Mouse (Mus musculus): ENCODE data around the gene Tenm2.

The Tenm2 gene

DNA sequence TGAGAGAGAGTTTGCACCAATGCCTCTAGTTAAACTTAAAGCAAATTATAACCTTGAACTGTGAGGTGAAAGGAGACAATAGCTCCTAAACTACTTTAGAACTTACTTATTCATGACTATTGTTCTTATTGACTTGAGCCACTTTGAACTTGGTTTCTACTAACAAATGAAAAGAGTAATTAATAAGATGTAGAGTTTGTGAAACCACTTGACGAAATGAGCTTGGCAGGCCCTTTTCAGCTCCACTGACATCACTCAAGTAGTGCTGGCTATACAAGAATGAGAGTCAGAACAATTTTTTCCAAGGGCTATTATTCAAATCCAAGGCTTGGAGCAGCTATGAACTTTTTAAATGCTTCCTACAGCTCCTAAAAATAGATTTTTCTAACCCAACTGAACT, 643.3 kb downstream of the Tenm2 start:
- DNase-seq (ENCODE audit: low read depth, low spot score) = no peak

DNA sequence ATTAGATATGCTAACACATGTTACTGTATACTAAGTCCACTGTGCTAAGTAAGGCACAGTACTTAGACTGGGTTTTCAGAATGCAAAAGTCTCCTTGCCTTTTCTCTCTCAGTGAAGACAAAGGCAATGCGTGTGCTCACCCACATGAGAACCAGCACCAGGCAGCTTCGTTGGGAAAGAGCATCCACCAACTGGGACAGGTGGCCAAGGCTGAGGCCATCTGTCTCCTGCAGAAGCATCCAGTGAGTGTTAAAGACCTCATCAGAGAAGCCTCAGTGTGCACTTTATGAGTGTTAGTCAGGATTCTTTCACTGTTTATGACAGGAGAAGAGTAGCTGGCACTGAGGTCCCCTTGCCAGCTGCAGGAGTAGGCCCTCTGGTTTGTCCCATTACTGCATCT, 669.6 kb downstream of the Tenm2 start:
- DNase-seq (ENCODE audit: low read depth, low spot score) = peak; percentile 67

DNA sequence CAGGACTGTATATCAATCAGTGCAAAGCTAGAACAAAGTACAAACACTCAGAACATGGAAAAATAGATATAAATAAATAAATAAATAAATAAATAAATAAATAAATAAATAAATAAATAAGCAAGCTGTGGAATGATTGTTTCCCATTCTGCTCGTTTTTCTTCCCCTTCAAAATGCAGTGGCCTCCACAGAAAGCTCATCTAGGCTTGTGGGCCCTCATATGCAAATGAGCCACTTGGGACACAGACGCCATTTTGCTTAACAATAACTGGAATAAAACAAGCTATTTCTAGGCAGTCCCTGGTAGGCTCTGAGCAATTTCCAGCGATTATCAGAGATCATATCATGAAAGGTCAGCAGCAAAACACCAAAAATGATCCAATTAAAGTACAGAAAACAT, 672.9 kb downstream of the Tenm2 start:
- DNase-seq (ENCODE audit: low read depth, low spot score) = no peak

GRCm38 (mm10) chr11:36560785-36561548, 674.8 kb downstream of the Tenm2 start:
- no peak for DNase-seq (ENCODE audit: low read depth, low spot score)

- no peak for DNase-seq (ENCODE audit: low read depth, low spot score)
These were observed 678.4 kb downstream of the Tenm2 start for GRCm38 (mm10) chr11:36557316-36557715.

DNA sequence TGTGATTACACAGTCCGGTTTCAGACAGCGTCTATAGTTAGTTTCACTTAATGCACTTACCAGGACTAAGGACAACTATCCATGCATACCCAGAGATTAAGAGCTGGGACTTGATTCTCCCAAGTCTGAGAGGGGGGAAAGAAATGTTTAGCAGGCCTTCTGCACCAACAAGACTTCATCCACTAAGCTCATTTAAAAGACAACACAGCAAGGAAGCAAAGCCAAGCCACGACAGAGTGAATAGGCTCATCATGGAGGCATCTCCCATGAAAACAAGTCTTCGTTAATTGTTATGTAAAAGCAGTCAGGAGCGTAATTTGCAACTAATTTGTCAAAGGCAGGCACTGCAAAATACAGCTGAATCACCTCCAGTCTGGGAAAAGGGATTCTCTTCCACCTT, 682.5 kb downstream of the Tenm2 start:
- no peak for DNase-seq (ENCODE audit: low read depth, low spot score)

- no peak for DNase-seq (ENCODE audit: low read depth, low spot score)
These were observed 685.1 kb downstream of the Tenm2 start for GRCm38 (mm10) chr11:36550649-36551048.

- DNase-seq (ENCODE audit: low read depth, low spot score) = no peak
These were observed 686.2 kb downstream of the Tenm2 start for GRCm38 (mm10) chr11:36549398-36550139.

DNA sequence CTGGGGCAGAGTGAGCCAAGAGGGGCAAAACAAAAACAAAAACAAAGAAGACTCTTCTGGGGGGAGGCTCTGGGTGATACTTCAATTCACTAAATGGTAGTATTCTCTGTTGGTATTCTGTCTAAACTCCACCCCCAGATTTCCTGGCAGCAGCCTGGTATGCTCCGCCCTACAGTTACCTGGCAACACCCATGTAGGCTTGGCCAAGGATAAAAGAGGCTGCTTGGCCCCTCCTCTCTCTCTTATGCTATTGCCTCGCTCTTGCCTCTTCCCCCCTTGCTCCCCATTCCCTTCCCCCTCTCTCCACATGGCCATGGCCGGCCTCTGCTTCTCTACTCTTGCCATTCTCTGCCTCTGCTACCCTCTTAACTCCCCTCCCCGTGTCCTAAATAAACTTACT, 687.6 kb downstream of the Tenm2 start:
- no peak for DNase-seq (ENCODE audit: low read depth, low spot score)

- DNase-seq (ENCODE audit: low read depth, low spot score) = no peak
These were observed 697.6 kb downstream of the Tenm2 start for GRCm38 (mm10) chr11:36538144-36538543.

DNA sequence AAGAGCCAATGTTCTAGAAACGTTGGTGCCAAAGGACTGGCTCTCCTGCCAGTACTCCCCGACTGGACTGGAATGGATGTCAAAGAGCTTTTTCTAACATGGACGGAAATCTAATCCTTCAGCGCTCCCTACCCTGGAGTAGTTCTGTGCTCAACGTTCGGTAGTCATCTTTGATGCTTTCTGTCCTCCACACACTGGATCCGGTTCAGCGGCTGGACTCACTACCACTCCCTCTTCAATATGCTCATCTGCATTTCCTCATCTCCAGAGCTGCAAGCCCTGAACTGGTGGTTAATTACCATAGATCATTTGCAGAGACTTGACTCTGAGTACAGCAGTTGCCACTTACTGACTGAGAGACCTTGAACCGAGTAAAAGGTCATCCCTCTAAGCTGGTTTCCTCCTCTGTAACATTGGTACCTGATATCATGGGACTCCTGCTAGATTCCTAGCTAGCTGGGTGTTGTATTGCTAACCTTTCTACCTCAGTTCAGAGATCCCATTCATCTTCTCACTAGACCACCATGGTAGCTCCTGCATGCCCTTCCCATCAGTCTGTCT, 698.1 kb downstream of the Tenm2 start:
- DNase-seq (ENCODE audit: low read depth, low spot score) = no peak

DNA sequence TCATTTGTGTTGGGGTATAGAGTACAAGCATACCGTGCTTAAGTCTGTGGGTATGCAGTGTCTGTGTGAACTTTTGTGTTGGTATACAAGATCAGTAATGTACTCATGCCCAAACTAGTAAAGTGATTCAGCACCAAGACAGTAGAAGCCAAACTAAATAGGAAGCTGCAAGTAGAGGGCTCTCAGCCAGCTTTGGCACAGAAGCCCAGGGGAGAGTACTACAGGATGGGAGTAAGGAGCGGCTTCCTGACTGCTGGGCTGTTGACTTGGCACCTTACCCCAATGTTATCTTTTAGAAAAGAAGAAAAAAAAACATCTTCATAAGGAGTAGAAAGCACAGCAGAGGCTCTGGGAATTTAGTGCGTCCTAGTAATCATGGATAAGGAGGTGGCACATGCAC, 700.2 kb downstream of the Tenm2 start:
- no peak for DNase-seq (ENCODE audit: low read depth, low spot score)

DNA sequence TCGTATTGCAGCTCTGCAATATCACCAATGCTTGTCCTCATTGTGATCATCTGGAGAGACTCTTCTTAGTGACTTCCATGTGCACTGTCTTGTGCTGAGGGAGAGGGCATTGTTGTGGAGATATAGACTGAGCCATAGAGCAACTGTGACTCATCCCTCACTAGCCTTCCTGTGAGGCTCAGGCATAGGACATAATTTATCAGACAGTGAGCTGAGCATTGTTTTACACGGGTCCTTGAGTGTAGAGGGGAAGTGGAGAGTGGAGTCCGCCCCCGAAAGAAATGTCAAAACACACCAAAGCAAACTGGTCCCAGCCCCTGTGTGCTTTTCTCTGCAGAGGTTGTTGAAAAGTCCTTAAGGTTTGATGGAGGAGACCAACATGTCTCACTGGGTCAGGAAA, 704.1 kb downstream of the Tenm2 start:
- DNase-seq (ENCODE audit: low read depth, low spot score) = no peak

GRCm38 (mm10) chr11:36527509-36527908, 708.3 kb downstream of the Tenm2 start:
- no peak for DNase-seq (ENCODE audit: low read depth, low spot score)

- DNase-seq (ENCODE audit: low read depth, low spot score) = peak; percentile 50
These were observed 709.4 kb downstream of the Tenm2 start for GRCm38 (mm10) chr11:36526381-36526780.

GRCm38 (mm10) chr11:36512468-36512867, 723.3 kb downstream of the Tenm2 start:
- DNase-seq (ENCODE audit: low read depth, low spot score) = no peak

DNA sequence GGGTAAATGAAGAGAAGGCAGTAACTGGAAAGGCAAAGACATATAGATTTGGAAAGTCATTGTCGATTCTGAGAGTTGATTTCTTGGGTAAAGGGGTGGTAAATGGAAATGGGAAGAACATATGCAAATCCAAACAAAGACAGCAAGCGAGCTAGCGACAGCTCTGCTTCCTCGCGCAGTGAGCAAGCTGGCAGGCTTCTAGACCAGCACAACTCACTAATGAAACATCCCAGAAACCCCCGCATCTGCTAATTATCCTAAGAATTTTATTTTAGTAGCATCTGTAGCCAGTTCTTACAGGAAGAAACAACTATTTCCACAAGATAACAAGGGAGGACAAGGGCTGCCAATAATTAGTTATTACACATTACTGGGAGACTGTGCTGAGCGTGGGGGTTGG, 727.5 kb downstream of the Tenm2 start:
- DNase-seq (ENCODE audit: low read depth, low spot score) = peak; percentile 41

DNA sequence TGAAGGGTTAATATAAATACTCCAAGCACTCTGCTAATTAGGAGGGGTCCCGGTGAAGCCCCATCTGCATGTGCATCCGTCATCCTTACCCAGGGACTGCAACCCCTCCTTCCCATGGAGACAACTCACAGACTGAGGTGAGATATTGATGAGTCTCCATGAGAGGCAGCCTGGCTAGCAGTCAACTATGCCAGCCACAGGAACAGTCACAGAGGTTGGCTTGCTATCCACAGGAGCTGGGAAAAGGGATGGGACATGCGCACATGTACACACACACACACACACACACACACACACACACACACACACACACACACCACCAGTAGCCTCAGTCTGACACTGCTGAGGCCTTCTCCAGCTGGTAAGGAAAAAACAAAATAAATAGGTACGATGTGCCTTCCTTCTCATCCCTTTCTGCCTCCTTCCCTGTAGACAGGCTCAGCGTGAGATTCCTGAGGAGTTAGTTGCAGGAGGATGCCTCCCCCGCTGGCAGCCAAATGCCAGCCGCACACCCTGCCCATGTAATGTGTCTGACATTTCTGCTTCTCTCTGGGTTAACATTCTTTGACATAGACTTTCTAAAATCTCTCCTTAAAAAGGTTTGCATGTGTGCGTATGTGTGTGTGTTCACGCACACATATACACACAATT, 740.7 kb downstream of the Tenm2 start:
- DNase-seq (ENCODE audit: low read depth, low spot score) = peak; percentile 48

- no peak for DNase-seq (ENCODE audit: low read depth, low spot score)
These were observed 743.5 kb downstream of the Tenm2 start for GRCm38 (mm10) chr11:36492274-36492673.

- DNase-seq (ENCODE audit: low read depth, low spot score) = no peak
These were observed 745.7 kb downstream of the Tenm2 start for GRCm38 (mm10) chr11:36490085-36490484.

DNA sequence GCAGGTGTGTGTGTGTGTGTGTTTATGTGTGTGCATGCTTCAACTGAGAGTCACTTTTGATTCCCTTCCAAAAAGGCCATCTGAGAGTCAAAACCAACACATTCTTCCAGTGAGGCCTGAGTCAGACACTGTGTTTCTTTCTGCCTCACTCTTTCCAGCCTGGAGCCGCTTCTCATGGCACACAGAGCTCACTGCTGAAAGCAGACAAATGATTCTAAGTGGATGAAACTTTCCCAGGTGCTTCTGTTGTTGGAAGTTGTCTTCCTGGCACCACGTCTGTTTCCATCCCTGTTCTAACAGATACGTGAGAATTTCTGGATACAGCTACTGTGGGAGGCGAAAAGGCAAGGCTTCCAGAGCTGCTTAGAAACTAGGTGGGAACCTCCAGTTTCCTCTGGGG, 747.1 kb downstream of the Tenm2 start:
- DNase-seq (ENCODE audit: low read depth, low spot score) = peak; percentile 32

GRCm38 (mm10) chr11:36486092-36486491, 749.7 kb downstream of the Tenm2 start:
- DNase-seq (ENCODE audit: low read depth, low spot score) = peak; percentile 28

Measured in telencephalon, adult 2 months (tissue).